25 mouse cellular contexts compared by ENCODE assay signal in the genomic region with DNA sequence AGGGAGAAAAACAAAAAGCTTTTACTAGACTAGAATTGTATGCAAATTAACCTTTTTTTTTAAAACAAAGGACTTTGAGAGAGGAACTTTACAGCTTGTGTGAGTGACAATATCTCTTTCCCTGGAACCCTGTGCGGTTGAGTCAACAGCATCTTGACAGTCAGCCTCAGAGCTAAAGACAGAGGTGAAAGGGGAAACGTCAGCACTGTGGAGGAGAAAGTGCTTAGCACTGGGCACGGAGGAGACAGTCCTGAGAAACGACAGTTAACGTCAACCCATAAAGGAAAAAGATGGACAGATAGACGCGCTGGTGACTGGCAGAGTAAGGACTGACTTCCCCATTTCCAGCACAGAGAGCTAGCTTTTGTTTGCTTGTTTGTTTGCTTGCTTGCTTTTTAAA.
A peak's percentile ranks its signal among the peaks of the same experiment; 100 is the strongest.
DNase-seq lines count a peak whose midpoint lies in the region; ATAC-seq lines count a peak whose summit lies in the region.
"Had no signal": no experiment of that assay in that cellular context is flagged by ENCODE, and none has a peak within 500 bp of the region (broad histone marks: within the 10 kb centered on the region; RNA-seq: fewer than 3 reads in every experiment).

No protein-coding gene starts in this region.

- no peak for DNase-seq in forebrain, embryonic 14.5 days (ENCODE audit: low spot score)
- DNase-seq in thymus, postnatal 14 days = no peak
- no peak for DNase-seq in adrenal gland, postnatal 14 days
- DNase-seq: adrenal gland, adult 8-10 months; adrenal gland, postnatal 36 days; cerebellum, adult 18-20 months; cerebellum, adult 9-10 months; cerebellum, postnatal 14 days; gastrocnemius, postnatal 25 days; heart, adult 11 months; heart, postnatal 10 days; heart, postnatal 36 days; kidney, adult 11 months; kidney, adult 9 months had no signal

- H3K27ac ChIP-seq in forebrain, embryonic 15.5 days (replicated peaks) = 0 out of 2 replicates have a peak overlapping the region, but pooled peaks have one; percentile 13
- H3K27ac ChIP-seq in forebrain, embryonic 14.5 days (ENCODE audit: low read depth, low read length) = no peak overlapping the region
- no peak overlapping the region for H3K27ac ChIP-seq in forebrain, embryonic 16.5 days (ENCODE audit: low read length)
- H3K27ac ChIP-seq: heart, embryonic 15.5 days; hindbrain, embryonic 10.5 days; hindbrain, embryonic 13.5 days; intestine, embryonic 15.5 days had no signal

- no peak for ATAC-seq in forebrain, embryonic 15.5 days (replicated peaks)
- no peak for ATAC-seq in forebrain, embryonic 14.5 days
- ATAC-seq in forebrain, embryonic 16.5 days = 0 out of 2 replicates have a peak, but pooled peaks have one; percentile 15
- ATAC-seq in megakaryocyte, adult 5-6 weeks (ENCODE audit: poor library complexity, severe bottlenecking) = peak; percentile 49
- ATAC-seq: activated CD4-positive, CD25-positive, alpha-beta regulatory T cell, adult 4 months; CD4-positive, CD25-positive, alpha-beta regulatory T cell, adult 4 months; hindbrain, embryonic 16.5 days; intestine, embryonic 15.5 days had no signal

- H3K4me1 ChIP-seq in forebrain, embryonic 15.5 days = peaks cover 35% of the 10 kb centered on the region
- H3K4me1 ChIP-seq in forebrain, embryonic 14.5 days (ENCODE audit: control insufficient read depth, insufficient read depth, low read length) = peaks cover 26% of the 10 kb centered on the region
- peaks cover 26% of the 10 kb centered on the region for H3K4me1 ChIP-seq in forebrain, embryonic 16.5 days (replicated peaks; ENCODE audit: control insufficient read depth, insufficient read depth, low read length)

- H3K27me3 ChIP-seq in forebrain, embryonic 15.5 days = no peaks in the 10 kb centered on the region
- no peaks in the 10 kb centered on the region for H3K27me3 ChIP-seq in forebrain, embryonic 14.5 days (replicated peaks; ENCODE audit: control insufficient read depth, insufficient read depth, low read length)
- no peaks in the 10 kb centered on the region for H3K27me3 ChIP-seq in forebrain, embryonic 16.5 days (replicated peaks; ENCODE audit: control insufficient read depth, insufficient read depth, low read length)
- H3K27me3 ChIP-seq: heart, embryonic 15.5 days; hindbrain, embryonic 13.5 days; intestine, embryonic 15.5 days had no signal

- no peaks in the 10 kb centered on the region for H3K36me3 ChIP-seq in forebrain, embryonic 15.5 days
- H3K36me3 ChIP-seq in forebrain, embryonic 14.5 days (ENCODE audit: control insufficient read depth, insufficient read depth, low read length) = no peaks in the 10 kb centered on the region
- no peaks in the 10 kb centered on the region for H3K36me3 ChIP-seq in forebrain, embryonic 16.5 days (ENCODE audit: control insufficient read depth, insufficient read depth)
- H3K36me3 ChIP-seq: heart, embryonic 12.5 days; heart, embryonic 15.5 days; hindbrain, embryonic 10.5 days; hindbrain, embryonic 13.5 days; intestine, embryonic 15.5 days had no signal

- no peak overlapping the region for H3K4me3 ChIP-seq in forebrain, embryonic 15.5 days
- H3K4me3 ChIP-seq in forebrain, embryonic 14.5 days (ENCODE audit: low read depth, low read length) = no peak overlapping the region
- no peak overlapping the region for H3K4me3 ChIP-seq in forebrain, embryonic 16.5 days (replicated peaks; ENCODE audit: low read length)
- H3K4me3 ChIP-seq: heart, embryonic 12.5 days; heart, embryonic 15.5 days; hindbrain, embryonic 10.5 days; hindbrain, embryonic 13.5 days; intestine, embryonic 15.5 days had no signal

- no peak overlapping the region for H3K4me2 ChIP-seq in forebrain, embryonic 15.5 days (replicated peaks)
- no peak overlapping the region for H3K4me2 ChIP-seq in forebrain, embryonic 14.5 days (ENCODE audit: low read length)
- no peak overlapping the region for H3K4me2 ChIP-seq in forebrain, embryonic 16.5 days (ENCODE audit: low read length)
- H3K4me2 ChIP-seq: heart, embryonic 12.5 days; heart, embryonic 15.5 days; hindbrain, embryonic 13.5 days; intestine, embryonic 15.5 days had no signal

- H3K9me3 ChIP-seq in forebrain, embryonic 15.5 days = no peaks in the 10 kb centered on the region
- H3K9me3 ChIP-seq in forebrain, embryonic 14.5 days (replicated peaks; ENCODE audit: control insufficient read depth, low read length) = no peaks in the 10 kb centered on the region
- no peaks in the 10 kb centered on the region for H3K9me3 ChIP-seq in forebrain, embryonic 16.5 days (ENCODE audit: control insufficient read depth, low read length)
- H3K9me3 ChIP-seq: heart, embryonic 12.5 days; heart, embryonic 15.5 days; hindbrain, embryonic 10.5 days; hindbrain, embryonic 13.5 days; intestine, embryonic 15.5 days had no signal

- WGBS in forebrain, embryonic 15.5 days = 82% methylated on average over 7 of the region's 7 CpGs
- 79% methylated on average over 7 of the region's 7 CpGs for WGBS in forebrain, embryonic 14.5 days
- WGBS in forebrain, embryonic 16.5 days = 76% methylated on average over 7 of the region's 7 CpGs

- H3K9ac ChIP-seq in forebrain, embryonic 15.5 days (replicated peaks) = no peak overlapping the region
- H3K9ac ChIP-seq in forebrain, embryonic 14.5 days (ENCODE audit: low read length) = no peak overlapping the region
- H3K9ac ChIP-seq in forebrain, embryonic 16.5 days (replicated peaks; ENCODE audit: low read depth, low read length) = no peak overlapping the region
- H3K9ac ChIP-seq: heart, embryonic 12.5 days; heart, embryonic 15.5 days; hindbrain, embryonic 13.5 days; intestine, embryonic 15.5 days had no signal

Comparison
In these comparisons a context has a peak if more than half of its experiments do, and no peak if none do; other contexts are left out.
1. ATAC-seq: peak in forebrain, embryonic 16.5 days (single experiment) and megakaryocyte, adult 5-6 weeks (single experiment); none in forebrain, embryonic 15.5 days (single experiment) and forebrain, embryonic 14.5 days (single experiment).